Mouse (Mus musculus) cerebellum, postnatal 25 days (tissue): ENCODE results near the gene Ccr3.
"Not testable (repeated sequence)": the region's sequence is repeated elsewhere in the genome, so short reads cannot be mapped to it uniquely, and the experiment has no call there.

Experiments
- DNase-seq, 2 experiments: peaks; one replicate each; pipeline ENCODE4 v3.0.0; 2021; ENCODE audit warnings: mixed read lengths in 2 of 2

The Ccr3 gene

GRCm38 (mm10) chr9:124021672-124022071 is at the start of gene Ccr3:
Gene Ccr3, plus strand, starts transcription at chr9:124021972.
- no peak for DNase-seq

DNA sequence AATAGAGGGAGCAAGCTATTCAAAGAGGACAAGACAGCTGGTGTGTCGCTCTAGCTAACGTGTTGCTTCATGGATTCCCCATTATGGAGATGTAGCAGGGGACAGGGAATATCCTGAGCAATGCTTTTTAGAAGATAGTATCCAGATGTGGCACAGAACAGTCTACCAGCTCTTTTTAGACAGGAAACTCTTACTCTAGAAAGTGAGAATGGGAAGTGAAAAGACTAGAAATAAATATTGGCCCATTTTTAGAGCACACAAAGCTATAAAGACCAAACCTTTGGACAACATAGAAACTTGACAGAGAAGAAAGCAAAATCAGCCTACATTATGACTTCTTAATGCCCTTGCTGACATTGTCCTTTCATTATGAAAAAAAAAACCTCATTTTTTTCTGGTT is 46.1 kb upstream of the Ccr3 start:
- DNase-seq, result no peak

DNA sequence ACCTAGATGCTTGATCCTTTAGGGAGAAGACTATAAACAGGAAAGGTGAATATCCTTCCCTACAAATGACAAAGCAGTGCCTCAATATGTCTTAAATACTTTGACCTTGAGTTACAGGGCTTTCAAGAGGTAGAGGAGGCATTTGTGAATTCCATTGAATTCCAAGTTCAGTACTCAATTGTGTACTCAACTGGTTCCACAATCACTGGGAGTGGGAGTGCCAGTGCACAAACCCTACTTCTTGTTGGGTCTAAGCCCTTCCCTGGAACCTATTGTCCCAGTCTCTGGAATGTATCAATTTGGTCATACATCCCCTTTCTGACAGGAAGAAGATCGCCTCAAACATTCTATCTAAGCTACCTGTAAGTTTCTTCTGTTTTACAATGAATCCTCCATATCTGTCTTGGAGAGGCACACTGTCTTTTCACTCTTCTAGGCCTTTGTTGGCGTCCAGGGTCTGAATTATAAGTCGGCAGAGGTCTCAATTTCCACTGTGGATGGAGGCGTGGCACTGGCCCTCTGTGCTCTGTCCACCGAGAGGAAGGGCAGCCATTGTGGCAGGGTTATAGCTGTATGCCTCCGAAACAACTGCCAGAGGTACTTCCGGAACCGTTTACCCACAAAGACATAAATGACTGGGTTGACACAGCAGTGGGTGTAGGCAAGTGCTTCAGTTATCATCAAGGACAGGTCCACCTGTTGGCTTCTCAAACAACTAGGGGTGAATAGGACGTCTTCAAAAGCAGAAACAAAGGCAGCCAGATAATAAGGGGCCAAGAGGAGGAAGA is 44.7 kb upstream of the Ccr3 start:
- no peak for DNase-seq

- no peak for DNase-seq
Measured at GRCm38 (mm10) chr9:123978308-123978707, 43.5 kb upstream of the Ccr3 start, which contains the start of gene Ccr1l1. Gene Ccr1l1, minus strand, starts transcription at chr9:123978408.

DNA sequence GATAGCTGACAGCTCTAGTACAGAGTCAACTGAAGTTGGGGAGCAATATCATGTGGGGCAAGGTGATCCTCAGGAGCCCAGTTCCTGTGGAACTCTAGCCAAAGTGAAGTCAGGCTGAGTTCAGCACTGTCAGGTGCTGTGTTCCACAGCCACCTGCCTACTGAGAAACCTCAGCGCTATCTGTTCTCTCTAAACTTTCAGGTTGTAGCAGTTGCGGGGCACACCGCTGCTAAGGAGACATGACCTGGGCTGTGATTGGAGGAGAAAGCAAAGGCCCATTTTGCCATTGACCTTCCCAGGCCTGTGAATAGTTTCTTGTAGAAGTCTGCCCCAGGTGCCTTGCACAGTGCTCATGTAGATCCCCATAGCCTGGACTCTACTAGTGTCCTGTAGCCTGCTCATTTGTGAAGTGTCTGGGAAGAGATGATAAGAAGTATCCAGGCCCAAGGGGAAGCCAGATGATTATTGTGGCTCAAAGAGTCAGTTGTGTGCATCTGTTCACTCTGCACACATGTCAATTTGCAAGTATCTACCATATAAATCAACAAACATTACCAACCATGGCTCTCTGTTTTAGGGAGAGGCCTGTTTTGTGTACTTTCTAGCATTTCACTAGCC is 40.8 kb upstream of the Ccr3 start:
- DNase-seq, result not testable (repeated sequence)

DNA sequence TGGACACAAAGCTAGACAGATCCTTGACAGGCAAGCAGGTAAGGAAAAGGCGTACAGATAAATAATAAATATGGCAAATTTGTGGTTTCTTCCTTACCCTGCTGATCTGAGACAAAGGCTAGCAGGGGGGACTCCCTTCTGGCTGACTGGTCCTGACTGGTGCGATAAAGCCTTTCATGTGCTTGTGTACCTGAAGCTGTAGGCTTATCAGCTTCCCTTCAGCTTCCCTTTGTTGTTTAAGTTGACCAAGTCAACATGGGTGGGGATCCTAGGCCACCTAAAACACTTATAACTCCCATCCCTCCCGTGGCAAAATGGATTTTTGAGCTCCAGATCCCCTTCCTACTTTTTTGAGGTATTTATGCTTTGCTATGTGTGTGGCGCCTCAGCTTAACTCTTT is 39.9 kb upstream of the Ccr3 start:
- no peak for DNase-seq

GRCm38 (mm10) chr9:123982720-123983119 is 39.1 kb upstream of the Ccr3 start:
- no peak for DNase-seq

DNA sequence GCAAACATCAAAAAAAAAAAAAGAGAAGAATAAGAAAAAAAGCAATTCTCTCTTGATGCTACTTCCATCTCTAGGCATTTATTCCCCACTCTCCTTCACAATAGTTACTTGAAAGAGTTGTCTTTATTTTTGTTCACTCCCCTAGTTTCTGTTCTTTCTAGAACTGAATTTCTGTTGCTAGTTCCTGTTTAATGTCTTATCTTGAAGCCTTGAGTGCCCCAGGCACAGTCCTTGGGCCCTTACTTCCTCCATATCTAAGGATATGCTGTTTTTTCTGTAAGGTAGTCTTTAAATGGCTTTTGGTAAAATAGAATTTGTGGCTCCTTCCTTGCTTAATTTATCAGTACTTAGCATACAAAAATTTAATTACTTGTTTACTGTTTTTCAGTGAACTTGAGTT is 36.8 kb upstream of the Ccr3 start:
- no peak for DNase-seq

- DNase-seq, result no peak
Measured at GRCm38 (mm10) chr9:123986217-123986616, 35.6 kb upstream of the Ccr3 start.

DNA sequence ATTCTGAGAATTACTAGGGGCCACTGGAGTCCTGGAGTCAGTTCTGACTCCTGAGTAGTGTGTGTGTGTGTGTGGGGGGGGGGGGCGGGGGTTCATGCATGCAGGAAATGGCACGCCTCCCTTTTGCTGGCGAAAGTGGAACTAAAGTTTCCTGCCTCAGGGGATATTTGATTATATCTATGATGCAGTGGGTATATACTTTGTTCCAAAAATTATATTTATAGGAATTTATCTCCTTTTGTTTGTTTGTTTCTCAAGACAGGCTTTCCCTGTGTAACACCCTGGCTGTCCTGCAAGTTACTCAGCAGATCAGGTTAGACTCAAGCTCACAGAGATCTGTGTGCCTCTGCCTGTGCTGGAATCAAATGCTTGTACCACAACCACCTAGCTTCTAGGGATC is 32.1 kb upstream of the Ccr3 start:
- DNase-seq, result no peak

- DNase-seq, result no peak
Measured at GRCm38 (mm10) chr9:123991312-123991906, 30.4 kb upstream of the Ccr3 start.

GRCm38 (mm10) chr9:123997719-123998118 is 24.1 kb upstream of the Ccr3 start:
- no peak for DNase-seq

DNA sequence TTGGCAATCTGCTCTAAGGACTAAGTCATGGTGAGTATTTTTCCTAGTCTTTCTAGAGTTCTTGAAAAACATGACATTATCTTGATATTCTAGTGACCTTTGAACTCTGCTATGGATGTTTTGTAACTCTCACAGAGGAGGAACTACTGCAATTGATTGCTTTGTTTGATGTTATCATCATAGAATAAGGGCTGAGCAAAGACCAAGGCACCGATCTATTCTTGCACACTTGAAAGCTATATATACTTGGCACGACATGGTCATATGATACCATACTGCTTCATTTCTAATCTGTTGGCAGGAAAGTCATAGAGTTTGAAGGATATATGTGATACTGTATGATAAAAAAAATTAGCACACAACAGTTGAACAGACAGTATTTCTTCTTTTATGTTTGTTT is 22.0 kb upstream of the Ccr3 start:
- no peak for DNase-seq

DNA sequence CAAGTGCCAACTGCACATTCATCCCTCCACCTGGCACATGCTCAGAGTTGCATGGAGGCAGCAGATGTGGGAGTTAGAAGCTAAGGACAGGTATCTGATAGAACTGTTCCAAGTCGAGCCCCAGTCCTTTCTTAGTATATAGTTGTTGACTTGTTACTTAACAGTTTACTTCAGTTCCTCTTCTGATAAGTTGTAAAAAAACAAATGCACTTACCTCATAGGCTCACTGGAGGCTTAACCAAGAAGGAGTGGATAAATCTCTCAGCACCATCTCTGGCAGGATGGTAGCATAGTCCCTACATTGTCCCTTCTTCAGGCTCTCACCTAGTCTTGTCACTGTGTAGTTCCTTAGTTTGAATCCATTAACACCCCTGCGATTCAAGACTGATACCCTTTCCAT is 9.1 kb upstream of the Ccr3 start:
- DNase-seq, result no peak

GRCm38 (mm10) chr9:124013270-124013669 is 8.5 kb upstream of the Ccr3 start:
- DNase-seq, result no peak

DNA sequence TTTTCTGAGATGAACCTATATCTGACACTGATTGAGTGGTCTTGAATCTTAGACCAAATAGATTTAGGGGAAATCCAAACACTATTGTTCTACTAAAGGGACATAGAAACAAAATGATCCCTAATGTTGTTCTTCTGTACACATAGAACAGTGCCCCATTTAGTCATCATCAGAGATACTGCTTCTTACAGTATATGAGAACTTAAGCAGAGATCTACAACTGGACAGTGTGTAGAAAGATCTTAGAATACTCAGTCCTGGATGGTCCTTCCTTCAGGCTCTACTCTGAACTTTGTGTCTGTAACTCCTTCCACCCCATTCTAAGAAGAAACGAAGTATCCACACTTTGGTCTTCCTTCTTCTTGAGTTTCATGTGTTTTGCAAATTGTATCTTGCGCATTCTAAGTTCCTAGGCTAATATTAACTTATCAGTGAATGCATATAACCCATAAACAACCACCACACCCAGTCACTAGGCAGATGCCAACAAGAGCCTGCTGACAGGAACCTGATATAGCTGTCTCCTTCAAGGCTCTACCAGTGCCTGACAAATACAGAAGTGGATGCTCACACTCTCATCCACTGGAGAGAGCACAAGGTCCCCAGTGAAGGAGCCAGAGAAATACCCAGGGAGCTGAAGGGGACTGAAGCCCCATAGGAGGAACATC is 6.7 kb upstream of the Ccr3 start:
- DNase-seq, result no peak

DNA sequence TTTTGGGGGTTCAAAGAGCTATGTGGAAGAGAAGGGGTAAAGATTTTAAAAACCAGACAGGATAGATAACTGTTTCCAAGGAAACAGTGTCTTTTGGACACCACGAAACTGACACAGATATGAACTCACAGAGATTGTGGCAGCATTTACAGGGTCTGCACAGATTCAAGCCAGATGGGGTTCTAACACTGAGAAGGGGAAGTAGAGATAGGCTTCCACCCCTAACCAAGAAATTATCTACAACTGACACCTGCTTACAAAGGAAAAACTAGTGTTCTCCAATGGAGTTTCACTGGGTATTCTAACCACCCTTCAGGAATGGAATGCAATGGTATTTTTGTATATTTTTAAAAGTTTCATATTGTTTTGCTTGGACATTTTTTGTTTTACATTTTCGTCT is 5.7 kb upstream of the Ccr3 start:
- no peak for DNase-seq

GRCm38 (mm10) chr9:124019887-124020286 is 1.9 kb upstream of the Ccr3 start:
- no peak for DNase-seq

- DNase-seq, result no peak
Measured at GRCm38 (mm10) chr9:124033345-124033744, 11.6 kb downstream of the Ccr3 start.

DNA sequence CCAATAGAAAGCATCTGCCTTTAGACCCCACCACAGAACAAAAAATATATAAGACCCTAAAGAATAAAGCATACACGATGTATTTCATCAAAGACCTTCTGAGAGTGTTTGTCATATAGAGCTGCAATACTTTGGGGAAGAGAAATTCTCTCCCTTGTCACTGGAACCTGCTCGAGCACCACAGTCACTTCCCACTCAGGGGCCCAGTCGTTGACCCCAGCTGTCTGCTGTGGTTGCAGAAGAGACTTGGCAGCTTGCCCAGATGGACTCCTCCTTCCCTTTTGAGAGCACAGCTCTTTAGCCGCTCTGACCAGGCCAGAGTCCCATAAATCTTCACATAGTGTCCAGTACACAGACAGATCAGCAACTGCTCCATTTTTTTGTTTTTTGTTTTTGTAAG is 15.9 kb downstream of the Ccr3 start:
- DNase-seq, result peak in 1 of 2 experiments; percentile 9

DNA sequence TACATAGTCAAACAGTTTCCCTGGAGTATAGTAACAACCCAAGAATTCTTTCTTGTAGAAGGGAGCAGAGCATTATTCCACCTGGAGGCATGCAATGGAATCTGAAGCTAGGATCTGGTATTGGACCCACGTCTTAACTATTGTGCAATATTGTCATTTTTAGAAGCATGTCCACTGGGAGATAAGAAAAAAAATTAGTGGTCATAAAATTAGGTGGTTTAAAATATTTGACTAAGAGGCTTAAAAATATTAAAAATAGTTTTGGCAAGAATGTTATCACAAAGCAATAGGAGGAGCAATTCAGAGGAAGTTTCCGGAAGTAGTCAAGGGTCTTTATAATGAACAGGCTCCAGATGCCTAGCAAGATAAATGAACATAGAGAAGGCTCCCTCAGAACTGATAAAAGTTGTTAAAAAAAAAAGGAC is 16.4 kb downstream of the Ccr3 start:
- no peak for DNase-seq

GRCm38 (mm10) chr9:124038949-124039348 is 17.2 kb downstream of the Ccr3 start:
- DNase-seq, result no peak

DNA sequence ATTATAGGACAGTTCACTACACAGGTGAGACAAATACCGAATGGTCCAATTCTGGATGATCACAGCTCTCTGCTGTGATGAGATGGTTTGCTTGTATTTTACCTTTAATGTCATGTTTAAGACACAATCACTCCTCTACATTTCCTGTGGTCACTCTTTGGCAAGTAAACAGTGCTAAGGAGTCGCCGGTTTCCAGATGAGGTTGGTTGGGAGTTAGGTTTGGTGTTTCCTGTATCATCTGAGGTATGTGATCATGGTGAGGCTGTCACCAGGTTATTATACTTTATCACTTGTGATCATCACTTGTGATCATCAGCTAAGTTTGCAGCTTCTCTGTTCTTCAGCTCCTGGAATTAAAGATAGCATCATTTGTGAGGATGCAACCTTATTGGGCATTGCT is 19.2 kb downstream of the Ccr3 start:
- no peak for DNase-seq

GRCm38 (mm10) chr9:124053532-124053931 is 31.8 kb downstream of the Ccr3 start:
- DNase-seq, result no peak
